Mouse (Mus musculus): Measurements from ENCODE around the gene Eya2. TPM values are rescaled to one million over a fixed set of nuclear protein-coding genes. Genes with fewer than 3 reads are reported as not detected.
A peak's percentile ranks its signal among the peaks of the same experiment; 100 is the strongest.

Gene Eya2
- polyA plus RNA-seq, 1 experiment from 2014 or later = 15.5 TPM

GRCm38 (mm10) chr2:165778927-165779326 lies 184.1 kb downstream of the Eya2 start:
- 24% methylated on average over 6 of the region's 6 CpGs for WGBS
- peak; percentile 79 for DNase-seq (ENCODE audit: low spot score)

GRCm38 (mm10) chr2:165782324-165782723 lies 187.5 kb downstream of the Eya2 start:
- Histone ChIP-seq H3K4me2 (replicated peaks; ENCODE audit: low read depth) (no peak overlapping the region), H3K4me3 (ENCODE audit: low read depth, low read length) (no peak overlapping the region), H3K9me3 (ENCODE audit: control insufficient read depth, low read length) (no peaks in the 10 kb centered on the region), H3K9ac (ENCODE audit: low read length) (no peak overlapping the region), H3K4me1 (replicated peaks; ENCODE audit: control insufficient read depth, insufficient read depth) (no peaks in the 10 kb centered on the region), H3K27ac (replicated peaks) (no peak overlapping the region), H3K27me3 (ENCODE audit: control insufficient read depth, insufficient read depth, low read length) (no peaks in the 10 kb centered on the region), H3K36me3 (ENCODE audit: control insufficient read depth, insufficient read depth, low read length) (peaks cover 13% of the 10 kb centered on the region)
- WGBS = 32% methylated on average over 5 of the region's 5 CpGs
- DNase-seq (ENCODE audit: low spot score) = peak; percentile 74
- TF ChIP-seq EP300 (optimal IDR thresholded peaks at IDR 0.05) = no peak
- TF ChIP-seq CTCF (IDR thresholded peaks at IDR 0.05; ENCODE audit: low read depth) = peak; percentile 100
- ATAC-seq (ENCODE audit: low FRiP score, low TSS enrichment) = no peak; the same call in 1 of the 2 replicates

More at GRCm38 (mm10) chr2:165778927-165779326, 184.1 kb downstream of the Eya2 start:
- Histone ChIP-seq H3K4me1 (replicated peaks; ENCODE audit: control insufficient read depth, insufficient read depth) (no peaks in the 10 kb centered on the region), H3K27me3 (ENCODE audit: control insufficient read depth, insufficient read depth, low read length) (no peaks in the 10 kb centered on the region), H3K36me3 (ENCODE audit: control insufficient read depth, insufficient read depth, low read length) (no peaks in the 10 kb centered on the region), H3K4me2 (replicated peaks; ENCODE audit: low read depth) (no peak overlapping the region), H3K4me3 (ENCODE audit: low read depth, low read length) (no peak overlapping the region), H3K27ac (replicated peaks) (no peak overlapping the region), H3K9ac (ENCODE audit: low read length) (no peak overlapping the region), H3K9me3 (ENCODE audit: control insufficient read depth, low read length) (no peaks in the 10 kb centered on the region)
- ATAC-seq (ENCODE audit: low FRiP score, low TSS enrichment) = peak; percentile 70
- TF ChIP-seq CTCF (IDR thresholded peaks at IDR 0.05; ENCODE audit: low read depth) (peak; percentile 98), EP300 (optimal IDR thresholded peaks at IDR 0.05) (no peak)

- ATAC-seq (ENCODE audit: low FRiP score, low TSS enrichment) (no peak), DNase-seq (ENCODE audit: low spot score) (no peak)
- WGBS = 80% methylated on average over 20 of the region's 20 CpGs
- Histone ChIP-seq H3K4me2 (replicated peaks; ENCODE audit: low read depth) (no peak overlapping the region), H3K27me3 (ENCODE audit: control insufficient read depth, insufficient read depth, low read length) (no peaks in the 10 kb centered on the region), H3K9ac (ENCODE audit: low read length) (no peak overlapping the region), H3K4me3 (ENCODE audit: low read depth, low read length) (no peak overlapping the region), H3K36me3 (ENCODE audit: control insufficient read depth, insufficient read depth, low read length) (peaks cover 23% of the 10 kb centered on the region), H3K9me3 (ENCODE audit: control insufficient read depth, low read length) (no peaks in the 10 kb centered on the region), H3K27ac (replicated peaks) (no peak overlapping the region), H3K4me1 (replicated peaks; ENCODE audit: control insufficient read depth, insufficient read depth) (no peaks in the 10 kb centered on the region)
- no peak for TF ChIP-seq CTCF (IDR thresholded peaks at IDR 0.05; ENCODE audit: low read depth)
- no peak for TF ChIP-seq EP300 (optimal IDR thresholded peaks at IDR 0.05)
These were observed 190.6 kb downstream of the Eya2 start for GRCm38 (mm10) chr2:165785312-165786036.

GRCm38 (mm10) chr2:165786467-165786866 lies 191.6 kb downstream of the Eya2 start:
- ATAC-seq (ENCODE audit: low FRiP score, low TSS enrichment) = no peak
- Histone ChIP-seq H3K4me1 (replicated peaks; ENCODE audit: control insufficient read depth, insufficient read depth) (no peaks in the 10 kb centered on the region), H3K4me3 (ENCODE audit: low read depth, low read length) (no peak overlapping the region), H3K4me2 (replicated peaks; ENCODE audit: low read depth) (no peak overlapping the region), H3K9me3 (ENCODE audit: control insufficient read depth, low read length) (no peaks in the 10 kb centered on the region), H3K36me3 (ENCODE audit: control insufficient read depth, insufficient read depth, low read length) (peaks cover 23% of the 10 kb centered on the region), H3K27ac (replicated peaks) (no peak overlapping the region), H3K9ac (ENCODE audit: low read length) (no peak overlapping the region), H3K27me3 (ENCODE audit: control insufficient read depth, insufficient read depth, low read length) (no peaks in the 10 kb centered on the region)
- TF ChIP-seq CTCF (IDR thresholded peaks at IDR 0.05; ENCODE audit: low read depth) (peak; percentile 58), EP300 (optimal IDR thresholded peaks at IDR 0.05) (no peak)
- 70% methylated on average over 1 of the region's 1 CpGs for WGBS
- no peak for DNase-seq (ENCODE audit: low spot score)

GRCm38 (mm10) chr2:165788005-165788404 lies 193.2 kb downstream of the Eya2 start:
- no peak overlapping the region for H3K27ac ChIP-seq (replicated peaks)
- no peak for ATAC-seq (ENCODE audit: low FRiP score, low TSS enrichment)
- no peaks in the 10 kb centered on the region for H3K4me1 ChIP-seq (replicated peaks; ENCODE audit: control insufficient read depth, insufficient read depth)

GRCm38 (mm10) chr2:165788796-165789195 lies 194.0 kb downstream of the Eya2 start:
- no peak overlapping the region for H3K27ac ChIP-seq (replicated peaks)
- no peaks in the 10 kb centered on the region for H3K27me3 ChIP-seq (ENCODE audit: control insufficient read depth, insufficient read depth, low read length)
- TF ChIP-seq EP300 (optimal IDR thresholded peaks at IDR 0.05) (no peak), CTCF (IDR thresholded peaks at IDR 0.05; ENCODE audit: low read depth) (no peak)
- H3K4me2 ChIP-seq (replicated peaks; ENCODE audit: low read depth) = no peak overlapping the region
- no peak overlapping the region for H3K9ac ChIP-seq (ENCODE audit: low read length)
- ATAC-seq (ENCODE audit: low FRiP score, low TSS enrichment) (no peak), DNase-seq (ENCODE audit: low spot score) (no peak)
- H3K9me3 ChIP-seq (ENCODE audit: control insufficient read depth, low read length) = no peaks in the 10 kb centered on the region
- H3K4me3 ChIP-seq (ENCODE audit: low read depth, low read length) = no peak overlapping the region
- 89% methylated on average over 9 of the region's 9 CpGs for WGBS
- peaks cover 26% of the 10 kb centered on the region for H3K36me3 ChIP-seq (ENCODE audit: control insufficient read depth, insufficient read depth, low read length)
- H3K4me1 ChIP-seq (replicated peaks; ENCODE audit: control insufficient read depth, insufficient read depth) = no peaks in the 10 kb centered on the region

More at GRCm38 (mm10) chr2:165788005-165788404, 193.2 kb downstream of the Eya2 start:
- H3K36me3 ChIP-seq (ENCODE audit: control insufficient read depth, insufficient read depth, low read length) = peaks cover 26% of the 10 kb centered on the region
- no peak overlapping the region for H3K9ac ChIP-seq (ENCODE audit: low read length)
- no peaks in the 10 kb centered on the region for H3K9me3 ChIP-seq (ENCODE audit: control insufficient read depth, low read length)
- WGBS = 50% methylated on average over 11 of the region's 11 CpGs
- no peak overlapping the region for H3K4me2 ChIP-seq (replicated peaks; ENCODE audit: low read depth)
- no peak for TF ChIP-seq EP300 (optimal IDR thresholded peaks at IDR 0.05)
- TF ChIP-seq CTCF (IDR thresholded peaks at IDR 0.05; ENCODE audit: low read depth) = no peak
- peak; percentile 56 for DNase-seq (ENCODE audit: low spot score)
- H3K27me3 ChIP-seq (ENCODE audit: control insufficient read depth, insufficient read depth, low read length) = no peaks in the 10 kb centered on the region
- no peak overlapping the region for H3K4me3 ChIP-seq (ENCODE audit: low read depth, low read length)
